Mouse (Mus musculus): ENCODE measurements at regions not wholly inside any gene's neighbourhood (a gene's known extent, or its start where the extent isn't known, plus 50 kb on each side); places are given as distances from the start of the nearest gene placed in this dataset.

DNA sequence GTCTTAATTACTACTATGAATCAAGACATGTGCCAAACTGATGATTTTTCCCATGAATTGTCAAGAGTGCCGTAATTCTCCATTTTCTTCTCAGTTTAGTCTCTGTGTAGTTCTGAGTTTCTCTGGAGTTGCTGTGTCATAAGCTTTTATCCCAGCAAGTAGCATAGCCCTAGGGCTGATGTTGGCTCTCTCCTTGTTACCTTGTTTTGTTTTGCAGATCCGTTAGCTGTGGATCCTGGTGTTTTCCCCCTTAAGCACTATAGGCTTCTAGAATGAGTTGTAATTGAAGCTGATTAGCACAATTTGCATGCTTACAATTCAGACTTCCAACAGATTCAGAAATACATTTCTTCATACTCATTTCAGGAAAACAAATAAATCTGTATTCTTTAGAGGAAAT, 1915.5 kb downstream of the Efna5 start:
- TF ChIP-seq CTCF (IDR thresholded peaks at IDR 0.05; ENCODE audit: borderline replicate concordance, insufficient read depth, low read depth, low read length) (no peak), POLR2A (IDR thresholded peaks at IDR 0.05; ENCODE audit: borderline replicate concordance, insufficient read depth, low read length) (no peak)

Measured in cerebellum, adult 2 months (tissue).